Comparison of ENCODE assay signal across 21 mouse cellular contexts in genomic region chr12:29014601-29015000, GRCm38 (mm10).
DNase-seq lines count a peak whose midpoint lies in the region; ATAC-seq and TF ChIP-seq lines count a peak whose summit lies in the region.
"Had no signal": no experiment of that assay in that cellular context is flagged by ENCODE, and none has a peak within 500 bp of the region (broad histone marks: within the 10 kb centered on the region; RNA-seq: fewer than 3 reads in every experiment).

No protein-coding gene starts in this region.

- H3K9ac ChIP-seq in forebrain, embryonic 12.5 days = no peak overlapping the region
- H3K9ac ChIP-seq in hindbrain, embryonic 12.5 days = no peak overlapping the region
- no peak overlapping the region for H3K9ac ChIP-seq in midbrain, embryonic 14.5 days (replicated peaks; ENCODE audit: low read length)
- no peak overlapping the region for H3K9ac ChIP-seq in midbrain, postnatal 0 days (replicated peaks; ENCODE audit: low read length, poor library complexity, severe bottlenecking)
- H3K9ac ChIP-seq in forebrain, embryonic 15.5 days (replicated peaks) = no peak overlapping the region
- H3K9ac ChIP-seq: embryonic facial prominence, embryonic 12.5 days; heart, embryonic 15.5 days; intestine, embryonic 15.5 days had no signal

- no peak overlapping the region for H3K4me2 ChIP-seq in forebrain, embryonic 12.5 days
- no peak overlapping the region for H3K4me2 ChIP-seq in hindbrain, embryonic 12.5 days (replicated peaks)
- no peak overlapping the region for H3K4me2 ChIP-seq in midbrain, embryonic 14.5 days (ENCODE audit: low read length)
- no peak overlapping the region for H3K4me2 ChIP-seq in midbrain, postnatal 0 days (ENCODE audit: low read depth, low read length, poor library complexity, severe bottlenecking)
- H3K4me2 ChIP-seq in forebrain, embryonic 15.5 days (replicated peaks) = no peak overlapping the region
- H3K4me2 ChIP-seq: embryonic facial prominence, embryonic 12.5 days; heart, embryonic 11.5 days; heart, embryonic 15.5 days; intestine, embryonic 15.5 days had no signal

- H3K4me1 ChIP-seq in forebrain, embryonic 12.5 days = peaks cover 19% of the 10 kb centered on the region
- H3K4me1 ChIP-seq in forebrain, embryonic 10.5 days = peaks cover 19% of the 10 kb centered on the region
- H3K4me1 ChIP-seq in hindbrain, embryonic 12.5 days = peaks cover 12% of the 10 kb centered on the region
- peaks cover 13% of the 10 kb centered on the region for H3K4me1 ChIP-seq in hindbrain, embryonic 10.5 days (replicated peaks)
- H3K4me1 ChIP-seq in midbrain, embryonic 14.5 days (ENCODE audit: control insufficient read depth, insufficient read depth, low read length) = peaks cover 5% of the 10 kb centered on the region; the same call in 1 of the 2 replicates
- no peaks in the 10 kb centered on the region; the same call in 1 of the 2 replicates for H3K4me1 ChIP-seq in midbrain, postnatal 0 days (ENCODE audit: insufficient read depth, low read length)
- peaks cover 20% of the 10 kb centered on the region for H3K4me1 ChIP-seq in forebrain, embryonic 15.5 days
- H3K4me1 ChIP-seq: heart, embryonic 15.5 days; intestine, embryonic 15.5 days had no signal

- H3K9me3 ChIP-seq in forebrain, embryonic 12.5 days = no peaks in the 10 kb centered on the region
- H3K9me3 ChIP-seq in forebrain, embryonic 10.5 days = no peaks in the 10 kb centered on the region
- no peaks in the 10 kb centered on the region for H3K9me3 ChIP-seq in hindbrain, embryonic 12.5 days (replicated peaks)
- no peaks in the 10 kb centered on the region for H3K9me3 ChIP-seq in hindbrain, embryonic 10.5 days
- no peaks in the 10 kb centered on the region for H3K9me3 ChIP-seq in midbrain, embryonic 14.5 days (ENCODE audit: control insufficient read depth, low read length)
- no peaks in the 10 kb centered on the region for H3K9me3 ChIP-seq in midbrain, postnatal 0 days (ENCODE audit: low read length)
- no peaks in the 10 kb centered on the region for H3K9me3 ChIP-seq in forebrain, embryonic 15.5 days
- H3K9me3 ChIP-seq: embryonic facial prominence, embryonic 12.5 days; heart, embryonic 15.5 days; intestine, embryonic 15.5 days had no signal

- peak overlapping the region; percentile 42; the same call in 1 of the 2 replicates for H3K27ac ChIP-seq in forebrain, embryonic 12.5 days
- H3K27ac ChIP-seq in forebrain, embryonic 10.5 days = no peak overlapping the region
- peak overlapping the region; percentile 52; the same call in 1 of the 2 replicates for H3K27ac ChIP-seq in hindbrain, embryonic 12.5 days
- no peak overlapping the region for H3K27ac ChIP-seq in hindbrain, embryonic 10.5 days
- 0 out of 2 replicates have a peak overlapping the region, but pooled peaks have one; percentile 70 for H3K27ac ChIP-seq in midbrain, embryonic 14.5 days (replicated peaks; ENCODE audit: low read depth, low read length)
- H3K27ac ChIP-seq in midbrain, postnatal 0 days (ENCODE audit: low read depth, low read length) = no peak overlapping the region
- H3K27ac ChIP-seq in forebrain, embryonic 15.5 days (replicated peaks) = peak overlapping the region; percentile 70
- H3K27ac ChIP-seq: embryonic facial prominence, embryonic 12.5 days; heart, adult 2 months; heart, embryonic 15.5 days; intestine, embryonic 15.5 days had no signal

- no peaks in the 10 kb centered on the region for H3K27me3 ChIP-seq in forebrain, embryonic 12.5 days
- H3K27me3 ChIP-seq in forebrain, embryonic 10.5 days (ENCODE audit: poor library complexity, severe bottlenecking) = no peaks in the 10 kb centered on the region
- no peaks in the 10 kb centered on the region for H3K27me3 ChIP-seq in hindbrain, embryonic 12.5 days
- no peaks in the 10 kb centered on the region for H3K27me3 ChIP-seq in hindbrain, embryonic 10.5 days (ENCODE audit: insufficient read depth, poor library complexity, severe bottlenecking)
- H3K27me3 ChIP-seq in midbrain, embryonic 14.5 days (ENCODE audit: control insufficient read depth, insufficient read depth, low read length) = no peaks in the 10 kb centered on the region
- no peaks in the 10 kb centered on the region for H3K27me3 ChIP-seq in midbrain, postnatal 0 days (ENCODE audit: insufficient read depth, low read length)
- H3K27me3 ChIP-seq in forebrain, embryonic 15.5 days = no peaks in the 10 kb centered on the region
- H3K27me3 ChIP-seq: embryonic facial prominence, embryonic 12.5 days; heart, embryonic 15.5 days; intestine, embryonic 15.5 days had no signal

- DNase-seq in forebrain, embryonic 10.5 days (ENCODE audit: extremely low spot score, low spot score) = no peak
- DNase-seq in hindbrain, embryonic 10.5 days (ENCODE audit: low spot score) = no peak
- DNase-seq in midbrain, embryonic 14.5 days = no peak
- DNase-seq in midbrain, postnatal 0 days (ENCODE audit: low spot score) = no peak
- no peak for DNase-seq in gastrocnemius, postnatal 14 days
- DNase-seq: adrenal gland, postnatal 10 days; B cell, adult 2 months; cerebellum, adult 11 months; cerebellum, adult 8-10 months; cerebellum, postnatal 14 days; heart, adult 2 months; kidney, adult 18-20 months had no signal

- no peaks in the 10 kb centered on the region for H3K36me3 ChIP-seq in forebrain, embryonic 12.5 days (replicated peaks)
- no peaks in the 10 kb centered on the region for H3K36me3 ChIP-seq in forebrain, embryonic 10.5 days (replicated peaks)
- no peaks in the 10 kb centered on the region for H3K36me3 ChIP-seq in hindbrain, embryonic 12.5 days
- H3K36me3 ChIP-seq in hindbrain, embryonic 10.5 days = no peaks in the 10 kb centered on the region
- no peaks in the 10 kb centered on the region for H3K36me3 ChIP-seq in midbrain, embryonic 14.5 days (ENCODE audit: control insufficient read depth, insufficient read depth, low read length)
- no peaks in the 10 kb centered on the region for H3K36me3 ChIP-seq in midbrain, postnatal 0 days (ENCODE audit: insufficient read depth, low read length)
- no peaks in the 10 kb centered on the region for H3K36me3 ChIP-seq in forebrain, embryonic 15.5 days
- H3K36me3 ChIP-seq: embryonic facial prominence, embryonic 12.5 days; G1E; heart, embryonic 15.5 days; intestine, embryonic 15.5 days had no signal

- ATAC-seq in forebrain, embryonic 12.5 days (ENCODE audit: low FRiP score) = no peak
- no peak for ATAC-seq in hindbrain, embryonic 12.5 days (ENCODE audit: low FRiP score)
- ATAC-seq in midbrain, embryonic 14.5 days (ENCODE audit: low FRiP score, low TSS enrichment) = no peak
- no peak for ATAC-seq in midbrain, postnatal 0 days (ENCODE audit: low FRiP score)
- no peak for ATAC-seq in forebrain, embryonic 15.5 days (replicated peaks)
- ATAC-seq: CD4-positive, CD25-positive, alpha-beta regulatory T cell, adult 4 months; intestine, embryonic 15.5 days had no signal

- no peak overlapping the region for H3K4me3 ChIP-seq in forebrain, embryonic 12.5 days (replicated peaks)
- H3K4me3 ChIP-seq in forebrain, embryonic 10.5 days = no peak overlapping the region
- H3K4me3 ChIP-seq in hindbrain, embryonic 12.5 days = no peak overlapping the region
- H3K4me3 ChIP-seq in hindbrain, embryonic 10.5 days = no peak overlapping the region
- no peak overlapping the region for H3K4me3 ChIP-seq in midbrain, embryonic 14.5 days (replicated peaks; ENCODE audit: low read depth, low read length)
- no peak overlapping the region for H3K4me3 ChIP-seq in midbrain, postnatal 0 days (ENCODE audit: low read depth, low read length)
- no peak overlapping the region for H3K4me3 ChIP-seq in forebrain, embryonic 15.5 days
- H3K4me3 ChIP-seq: embryonic facial prominence, embryonic 12.5 days; heart, adult 2 months; heart, embryonic 15.5 days; intestine, embryonic 15.5 days had no signal

- 92% methylated on average over 9 of the region's 9 CpGs for WGBS in forebrain, embryonic 12.5 days
- 95% methylated on average over 9 of the region's 9 CpGs for WGBS in forebrain, embryonic 10.5 days
- WGBS in hindbrain, embryonic 12.5 days = 87% methylated on average over 9 of the region's 9 CpGs
- 93% methylated on average over 9 of the region's 9 CpGs for WGBS in hindbrain, embryonic 10.5 days
- 90% methylated on average over 9 of the region's 9 CpGs for WGBS in midbrain, embryonic 14.5 days
- WGBS in midbrain, postnatal 0 days = 88% methylated on average over 9 of the region's 9 CpGs
- 86% methylated on average over 9 of the region's 9 CpGs for WGBS in forebrain, embryonic 15.5 days

- intact Hi-C loops in gastrocnemius, postnatal 14 days (cut with DNase I; ENCODE audit: low total_unique reads) = no loop called here

- no peak for TF ChIP-seq CTCF in midbrain, postnatal 0 days (IDR thresholded peaks at IDR 0.05)

Comparison
In these comparisons a context has a peak if more than half of its experiments do, and no peak if none do; other contexts are left out.
1. H3K27ac ChIP-seq: peak in forebrain, embryonic 12.5 days (single experiment), hindbrain, embryonic 12.5 days (single experiment), midbrain, embryonic 14.5 days (single experiment) and forebrain, embryonic 15.5 days (single experiment); none in forebrain, embryonic 10.5 days (single experiment), hindbrain, embryonic 10.5 days (single experiment) and midbrain, postnatal 0 days (single experiment).